Mouse (Mus musculus) testis, adult 2 months (tissue): Measurements from ENCODE around the gene Fkbp5.

Source experiments
- CTCF ChIP-seq: fragments of 200-500 bp; IDR thresholded peaks from 2 replicates; pipeline ENCODE4 v1.5.1; 2012; ENCODE audit warnings: low read depth, mild to moderate bottlenecking, inconsistent platforms, low read length, moderate library complexity; ENCODE audit not compliant: control insufficient read depth, insufficient read depth, insufficient replicate concordance
- POLR2A ChIP-seq: fragments of 200-500 bp; IDR thresholded peaks from 2 replicates; pipeline ENCODE4 v1.6.1; 2012; ENCODE audit warnings: low read depth, mild to moderate bottlenecking, inconsistent platforms, low read length, moderate library complexity; ENCODE audit not compliant: control insufficient read depth

DNA sequence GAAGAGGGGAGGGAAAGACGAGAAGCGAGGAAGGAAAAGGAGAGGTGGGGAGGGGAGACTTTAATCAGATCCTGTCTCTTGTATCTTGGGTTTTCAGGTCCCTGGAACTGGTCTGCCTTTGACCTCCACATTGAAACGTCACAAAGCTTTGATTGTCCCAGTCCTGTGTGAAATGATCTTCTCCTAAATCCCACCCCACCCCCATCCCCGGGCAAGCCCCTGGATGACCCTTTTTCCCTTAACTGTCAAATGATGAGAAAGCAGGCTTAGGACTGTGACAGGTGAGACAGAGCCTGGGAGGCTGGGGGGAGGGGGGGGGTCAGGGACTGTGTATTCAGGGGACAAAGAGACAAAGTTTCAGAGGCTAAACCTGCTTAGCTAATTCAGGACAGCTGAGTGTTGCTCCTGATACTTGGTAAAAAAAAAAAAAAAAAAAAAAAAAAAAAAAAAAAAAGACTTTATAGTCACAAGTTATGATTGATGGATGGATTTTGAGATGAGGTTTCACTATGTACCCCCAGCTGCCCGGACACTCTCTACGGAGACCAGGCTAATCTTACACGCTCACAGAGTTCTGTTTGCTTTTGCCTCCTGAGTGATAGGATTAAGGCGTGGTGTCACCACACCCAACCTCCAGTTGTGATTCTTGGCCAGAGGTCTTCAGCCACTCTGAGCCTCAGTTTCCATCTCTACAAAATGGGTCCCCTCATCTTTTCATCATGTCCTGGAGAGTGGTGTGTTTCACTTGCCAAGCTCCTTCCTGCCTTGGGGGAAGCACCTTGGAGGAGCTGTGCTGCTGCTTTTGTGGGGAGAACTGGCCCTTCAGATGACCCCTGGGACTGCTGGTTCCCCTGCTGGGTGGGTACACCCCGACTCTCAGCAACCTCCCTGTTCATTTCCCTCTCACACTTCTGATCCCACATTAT is 5.4 kb downstream of the Fkbp5 start:
- TF ChIP-seq CTCF, result no peak
- TF ChIP-seq POLR2A, result no peak
